Mouse (Mus musculus) thymus, adult 2 months (tissue): Measurements from ENCODE around the gene Trmt1l.

Experiments used
- CTCF ChIP-seq: fragments of 200-500 bp; IDR thresholded peaks from 2 replicates; pipeline ENCODE4 v1.5.1; 2012; ENCODE audit warnings: mild to moderate bottlenecking, control low read depth, low read length, moderate library complexity, borderline replicate concordance; ENCODE audit not compliant: control insufficient read depth, poor library complexity, insufficient read depth; ENCODE audit errors: extremely low read depth
- POLR2A ChIP-seq: fragments of 200-500 bp; IDR thresholded peaks from 2 replicates; pipeline ENCODE4 v1.6.1; 2012; ENCODE audit warnings: mild to moderate bottlenecking, low read length, control low read depth, moderate library complexity; ENCODE audit not compliant: control insufficient read depth, poor library complexity, insufficient read depth; ENCODE audit errors: extremely low read depth

- TF ChIP-seq POLR2A = no peak
- TF ChIP-seq CTCF = no peak
Measured at GRCm38 (mm10) chr1:151449866-151450265, 21.5 kb downstream of the Trmt1l start.
